Mouse (Mus musculus) left cerebral cortex, adult 8-10 months (tissue): Measurements from ENCODE around the gene Rc3h1. TPM values are rescaled to one million over a fixed set of nuclear protein-coding genes. Genes with fewer than 3 reads are reported as not detected.

ENCODE experiments used
- total RNA-seq, 4 experiments: library from RNA; stranded (reverse); gene quantifications; 2 replicates each; pipeline ENCODE4 v1.2.4; 2022

Rc3h1 gene
- total RNA-seq, 4 experiments from 2014 or later: 37.8 to 43.1 (median 40.2) TPM

Other genes with a start within 250 kb of the Rc3h1 start
- 100 to 1,000 TPM; 202 to 244 (median 218) TPM for gene Rabgap1l, start 113.2 kb upstream of the Rc3h1 start, total RNA-seq
- under 1 TPM in 2 of 4 experiments, not detected in 2; 0.14 to 0.39 TPM for gene Serpinc1, start 72.2 kb downstream of the Rc3h1 start, total RNA-seq
- gene Zbtb37, start 128.4 kb downstream of the Rc3h1 start, total RNA-seq: 10 to 100 TPM; 20.1 to 25.1 (median 21.3) TPM
- 10 to 100 TPM; 20.4 to 27.5 (median 24.7) TPM for gene Dars2, start 164.2 kb downstream of the Rc3h1 start, total RNA-seq
- gene Cenpl, start 164.3 kb downstream of the Rc3h1 start, total RNA-seq: 1 to 10 TPM; 1.6 to 2.7 (median 1.7) TPM
- 10 to 100 TPM; 16.5 to 19.5 (median 17.6) TPM for gene Klhl20, start 225.1 kb downstream of the Rc3h1 start, total RNA-seq
- gene Ankrd45, start 236.3 kb downstream of the Rc3h1 start, total RNA-seq: 10 to 100 TPM; 69.2 to 76.3 (median 74.0) TPM